ENCODE assay signal across 23 mouse cellular contexts in the genomic region with DNA sequence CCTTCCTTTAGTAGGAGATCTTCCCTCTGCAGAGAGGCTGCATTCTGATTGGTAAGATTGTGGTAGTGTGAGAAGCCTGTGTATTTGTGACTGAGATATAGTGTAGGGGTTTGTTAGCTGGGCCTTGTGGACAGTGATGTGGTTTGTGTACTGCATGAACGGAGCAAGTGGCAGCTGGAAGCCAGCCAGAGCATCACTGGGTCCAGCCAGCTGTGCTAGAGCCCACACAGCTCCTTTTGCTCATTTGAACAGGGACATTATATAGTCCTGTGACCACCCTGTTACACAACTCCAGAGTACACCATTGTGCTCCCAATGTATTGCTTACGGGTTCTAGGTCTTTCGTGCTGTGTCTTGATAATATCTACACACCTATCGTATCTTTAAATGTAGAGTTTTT. TPM values are rescaled to one million over a fixed set of nuclear protein-coding genes. Genes with fewer than 3 reads are reported as not detected.
DNase-seq lines count a peak whose midpoint lies in the region; ATAC-seq lines count a peak whose summit lies in the region.
"Had no signal": no experiment of that assay in that cellular context is flagged by ENCODE, and none has a peak within 500 bp of the region (broad histone marks: within the 10 kb centered on the region; RNA-seq: fewer than 3 reads in every experiment).

No protein-coding gene starts in this region.

- peak; percentile 71 for DNase-seq in heart, adult 11 months
- no peak for DNase-seq in heart, adult 9 months (ENCODE audit: low spot score in 2 of 2)
- peak; percentile 47 for DNase-seq in left cerebral cortex, adult 11 months (ENCODE audit: low spot score)
- no peak for DNase-seq in left cerebral cortex, adult 18-20 months (ENCODE audit: low spot score in 2 of 2)
- DNase-seq in neural tube, embryonic 10.5 days (ENCODE audit: extremely low spot score, low spot score): peak; percentile 4
- DNase-seq in limb, embryonic 10.5 days (ENCODE audit: low spot score): peak; percentile 19
- DNase-seq in urinary bladder, postnatal 36 days (ENCODE audit: low spot score in 2 of 2): no peak
- DNase-seq: adrenal gland, postnatal 14 days; cerebellum, adult 9-10 months; heart, postnatal 4 days; liver; lung, adult 2 months; thymus, postnatal 25 days had no signal

- no peak overlapping the region for H3K9ac ChIP-seq in neural tube, embryonic 15.5 days (replicated peaks)
- H3K9ac ChIP-seq: embryonic facial prominence, embryonic 15.5 days; heart, embryonic 13.5 days had no signal

- H3K4me3 ChIP-seq in neural tube, embryonic 15.5 days (replicated peaks): no peak overlapping the region
- H3K4me3 ChIP-seq in limb, embryonic 10.5 days: no peak overlapping the region
- H3K4me3 ChIP-seq: embryonic facial prominence, embryonic 15.5 days; forebrain, embryonic 10.5 days; heart, embryonic 13.5 days had no signal

- H3K36me3 ChIP-seq in neural tube, embryonic 15.5 days: no peaks in the 10 kb centered on the region
- no peaks in the 10 kb centered on the region for H3K36me3 ChIP-seq in limb, embryonic 10.5 days
- H3K36me3 ChIP-seq: embryonic facial prominence, embryonic 15.5 days; forebrain, embryonic 10.5 days; heart, embryonic 13.5 days had no signal

- no peaks in the 10 kb centered on the region for H3K27me3 ChIP-seq in neural tube, embryonic 15.5 days (replicated peaks)
- H3K27me3 ChIP-seq in limb, embryonic 10.5 days (ENCODE audit: low read depth, poor library complexity, severe bottlenecking): no peaks in the 10 kb centered on the region
- H3K27me3 ChIP-seq: embryonic facial prominence, embryonic 15.5 days; heart, embryonic 13.5 days; Patski had no signal

- no peak; the same call in 1 of the 2 replicates for ATAC-seq in neural tube, embryonic 15.5 days (ENCODE audit: low FRiP score)
- ATAC-seq: activated CD4-positive, CD25-positive, alpha-beta regulatory T cell, adult 4 months; intestine, postnatal 0 days; Patski had no signal

- H3K27ac ChIP-seq in neural tube, embryonic 15.5 days (replicated peaks): no peak overlapping the region
- no peak overlapping the region for H3K27ac ChIP-seq in limb, embryonic 10.5 days
- H3K27ac ChIP-seq: embryonic facial prominence, embryonic 15.5 days; forebrain, embryonic 10.5 days; heart, embryonic 13.5 days; kidney, postnatal 0 days; macrophage had no signal

- H3K4me2 ChIP-seq in neural tube, embryonic 15.5 days: no peak overlapping the region
- H3K4me2 ChIP-seq: embryonic facial prominence, embryonic 15.5 days; heart, embryonic 13.5 days; midbrain, embryonic 11.5 days had no signal

- WGBS in neural tube, embryonic 15.5 days: 76% methylated on average over 4 of the region's 4 CpGs
- 96% methylated on average over 4 of the region's 4 CpGs for WGBS in limb, embryonic 10.5 days

- H3K4me1 ChIP-seq in neural tube, embryonic 15.5 days: peaks cover 46% of the 10 kb centered on the region
- peaks cover 51% of the 10 kb centered on the region for H3K4me1 ChIP-seq in limb, embryonic 10.5 days

- H3K9me3 ChIP-seq in neural tube, embryonic 15.5 days (replicated peaks): no peaks in the 10 kb centered on the region
- no peaks in the 10 kb centered on the region for H3K9me3 ChIP-seq in limb, embryonic 10.5 days (replicated peaks)
- H3K9me3 ChIP-seq: embryonic facial prominence, embryonic 15.5 days; forebrain, embryonic 10.5 days; heart, embryonic 13.5 days had no signal

RNA-seq across cellular contexts. Expression of gene Dock4, which starts 22.5 kb away (rescaled TPM):
- 10 to 100 TPM; 83.8 to 86.5 TPM for total RNA-seq in left cerebral cortex, adult 18-20 months (2021)
- polyA plus RNA-seq in neural tube, embryonic 15.5 days (2015; fragmentation: Nextera tagmentation; extraction: Ambion mirVana): 25.4 and 34.6 TPM in 2 replicates
- 16.9 and 18.8 TPM in 2 replicates for polyA plus RNA-seq in limb, embryonic 10.5 days (2016; fragmentation: Nextera tagmentation; extraction: Ambion mirVana)

RNA-seq across cellular contexts. Expression of gene Zfp277, which starts 22.5 kb away (rescaled TPM):
- 10 to 100 TPM; 19.2 to 19.7 TPM for total RNA-seq in left cerebral cortex, adult 18-20 months (2021)
- 28.0 and 30.5 TPM in 2 replicates for polyA plus RNA-seq in neural tube, embryonic 15.5 days (2015; fragmentation: Nextera tagmentation; extraction: Ambion mirVana)
- polyA plus RNA-seq in limb, embryonic 10.5 days (2016; fragmentation: Nextera tagmentation; extraction: Ambion mirVana): 37.9 and 38.9 TPM in 2 replicates

Comparison
In these comparisons a context has a peak if more than half of its experiments do, and no peak if none do; other contexts are left out.
1. DNase-seq: peak in heart, adult 11 months (single experiment), left cerebral cortex, adult 11 months (single experiment), neural tube, embryonic 10.5 days (single experiment) and limb, embryonic 10.5 days (single experiment); none in heart, adult 9 months (0 of 2), left cerebral cortex, adult 18-20 months (0 of 2) and urinary bladder, postnatal 36 days (0 of 2).